Mouse (Mus musculus): ENCODE results near the gene Col26a1. TPM values are rescaled to one million over a fixed set of nuclear protein-coding genes. Genes with fewer than 3 reads are reported as not detected.

The Col26a1 gene
- total RNA-seq, 2 experiments from 2014 or later, result not detected

GRCm38 (mm10) chr5:136696516-136696915 lies 186.5 kb downstream of the Col26a1 start:
- ATAC-seq (replicated peaks; ENCODE audit: poor library complexity), result no peak

- no peak for ATAC-seq (replicated peaks; ENCODE audit: poor library complexity)
Observed at GRCm38 (mm10) chr5:136694976-136695375, 188.0 kb downstream of the Col26a1 start.

GRCm38 (mm10) chr5:136693418-136693817 lies 189.6 kb downstream of the Col26a1 start:
- peak; percentile 50 for ATAC-seq (replicated peaks; ENCODE audit: poor library complexity)

GRCm38 (mm10) chr5:136692784-136693183 lies 190.2 kb downstream of the Col26a1 start, which contains the start of gene Myl10:
Gene Myl10, plus strand, starts transcription at chr5:136693146.
- no peak for ATAC-seq (replicated peaks; ENCODE audit: poor library complexity)

Other genes starting within 250 kb of the Col26a1 start
- 0.22 and 0.30 TPM in 2 replicates for gene Myl10, start 190.1 kb downstream of the Col26a1 start, total RNA-seq (2015)
- gene Myl10, start 190.1 kb downstream of the Col26a1 start, total RNA-seq (2017), result 0.54 TPM in 1 of 2 replicates, not detected in the other
- gene Ift22, start 24.9 kb upstream of the Col26a1 start, total RNA-seq (2015), result 24.7 and 43.5 TPM in 2 replicates
- gene Ift22, start 24.9 kb upstream of the Col26a1 start, total RNA-seq (2017), result 6.6 and 9.8 TPM in 2 replicates
- gene Fis1, start 70.1 kb upstream of the Col26a1 start, total RNA-seq (2015), result 227 and 237 TPM in 2 replicates
- gene Fis1, start 70.1 kb upstream of the Col26a1 start, total RNA-seq (2017), result 110 and 121 TPM in 2 replicates
- 61.8 and 69.7 TPM in 2 replicates for gene Cldn15, start 83.4 kb upstream of the Col26a1 start, total RNA-seq (2015)
- gene Cldn15, start 83.4 kb upstream of the Col26a1 start, total RNA-seq (2017), result 48.5 and 50.4 TPM in 2 replicates
- gene Plod3, start 103.8 kb upstream of the Col26a1 start, total RNA-seq (2015), result 70.5 and 80.3 TPM in 2 replicates
- 154 and 176 TPM in 2 replicates for gene Plod3, start 103.8 kb upstream of the Col26a1 start, total RNA-seq (2017)
- gene Znhit1, start 104.8 kb upstream of the Col26a1 start, total RNA-seq (2015), result 109 and 115 TPM in 2 replicates
- 41.5 and 49.0 TPM in 2 replicates for gene Znhit1, start 104.8 kb upstream of the Col26a1 start, total RNA-seq (2017)
- gene Vgf, start 143.2 kb upstream of the Col26a1 start, total RNA-seq (2015), result not detected in 2 replicates
- gene Vgf, start 143.2 kb upstream of the Col26a1 start, total RNA-seq (2017), result not detected in 2 replicates
- gene Ap1s1, start 162.9 kb upstream of the Col26a1 start, total RNA-seq (2015), result 37.8 and 41.2 TPM in 2 replicates
- 67.3 and 87.2 TPM in 2 replicates for gene Ap1s1, start 162.9 kb upstream of the Col26a1 start, total RNA-seq (2017)
- 0.22 TPM in 1 of 2 replicates, not detected in the other for gene Serpine1, start 189.1 kb upstream of the Col26a1 start, total RNA-seq (2015)
- not detected in 2 replicates for gene Serpine1, start 189.1 kb upstream of the Col26a1 start, total RNA-seq (2017)
- 8.1 and 8.7 TPM in 2 replicates for gene Trim56, start 233.0 kb upstream of the Col26a1 start, total RNA-seq (2015)
- gene Trim56, start 233.0 kb upstream of the Col26a1 start, total RNA-seq (2017), result 24.7 and 25.6 TPM in 2 replicates